Mouse (Mus musculus) CD4-positive naive resting alpha-beta T cell, adult 57 days (primary cell): ENCODE data around the gene Wipf3. TPM values are rescaled to one million over a fixed set of nuclear protein-coding genes. Genes with fewer than 3 reads are reported as not detected.

ENCODE experiments used
- total RNA-seq: library from RNA; stranded (reverse); gene quantifications from one replicate; pipeline ENCODE4 v1.2.4, GENCODE M21; 2023

Gene Wipf3
- total RNA-seq: not detected

DNA sequence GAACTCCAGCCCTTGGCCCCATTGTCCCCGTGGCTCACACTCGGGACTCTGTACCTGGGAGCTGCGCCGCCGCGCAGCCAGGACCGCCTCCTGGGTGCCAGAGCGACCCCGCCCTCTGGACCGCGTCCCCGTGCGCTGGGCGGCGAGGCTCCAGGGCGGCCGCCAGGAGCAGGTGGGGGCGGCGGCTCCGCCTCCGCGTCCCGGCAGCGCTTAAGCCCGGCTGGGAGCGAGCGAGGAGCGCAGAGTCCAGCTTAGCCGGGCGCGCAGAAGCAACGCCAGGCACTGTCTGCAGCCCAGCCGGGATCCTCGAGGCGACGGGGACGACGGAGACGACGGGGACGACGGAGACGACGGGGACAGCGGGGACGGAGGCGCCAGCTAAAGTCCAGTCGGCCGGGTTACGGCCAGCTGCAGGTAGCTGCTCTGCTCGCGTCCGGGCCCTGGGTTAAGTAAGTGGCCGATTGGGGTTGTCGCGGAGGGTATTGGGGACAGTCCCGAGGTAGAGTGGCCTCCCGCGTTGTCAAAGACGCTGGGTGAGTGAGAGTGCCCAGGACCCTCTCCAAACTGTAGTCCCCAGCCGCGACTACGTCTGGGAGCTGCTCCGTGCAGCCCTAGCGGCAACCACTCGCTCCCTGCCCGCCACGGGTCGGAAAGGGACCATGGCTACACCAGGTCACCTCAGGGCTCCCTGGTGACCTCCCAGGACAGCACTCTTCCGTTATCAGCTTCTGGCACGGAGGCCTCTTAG lies at the start of gene Wipf3:
Wipf3 (plus strand) TSS at position 157 of the 748 bp plus-strand sequence.

Other genes starting within 250 kb of the Wipf3 start
- gene Prr15, start 103.8 kb upstream of the Wipf3 start, total RNA-seq: 0.33 TPM
- gene Scrn1, start 136.9 kb downstream of the Wipf3 start, total RNA-seq: not detected
- 10.5 TPM for gene Plekha8, start 165.5 kb downstream of the Wipf3 start, total RNA-seq
- gene Fkbp14, start 167.7 kb downstream of the Wipf3 start, total RNA-seq: 0.71 TPM